Mouse (Mus musculus): ENCODE measurements at regions not wholly inside any gene's neighbourhood (a gene's known extent, or its start where the extent isn't known, plus 50 kb on each side); places are given as distances from the start of the nearest gene placed in this dataset.

GRCm38 (mm10) chr13:81931199-81931598 is 148.3 kb downstream of the Cetn3 start:
- Histone ChIP-seq H3K27me3 (ENCODE audit: control insufficient read depth, insufficient read depth, low read length) (no peaks in the 10 kb centered on the region), H3K4me1 (ENCODE audit: control insufficient read depth in 2 of 2, insufficient read depth in 2 of 2, low read length in 2 of 2) (peaks cover 0 to 16% of the 10 kb centered on the region in 2 experiments; a peak in 3 of 4 replicates), H3K4me3 (ENCODE audit: control insufficient read depth in 1 of 2, insufficient read depth in 1 of 2, low read depth in 1 of 2, low read length in 2 of 2) (no peak overlapping the region), H3K27ac (replicated peaks in 1 of 2; ENCODE audit: control insufficient read depth in 1 of 2, insufficient read depth in 1 of 2, low read depth in 2 of 2, low read length in 2 of 2) (peak overlapping the region in 1 of 2 experiments; percentile 22; a peak in 1 of 4 replicates), H3K4me2 (ENCODE audit: low read length) (peak overlapping the region; percentile 30), H3K36me3 (ENCODE audit: control insufficient read depth, insufficient read depth, low read length) (no peaks in the 10 kb centered on the region), H3K9me3 (ENCODE audit: control insufficient read depth, low read length) (no peaks in the 10 kb centered on the region), H3K9ac (ENCODE audit: low read length) (no peak overlapping the region)
- 34% methylated on average over 2 of the region's 2 CpGs for WGBS
- ATAC-seq (ENCODE audit: insufficient number of reproducible peaks, insufficient read depth, low FRiP score, low read depth) = peak; percentile 72; the same call in 1 of the 2 replicates

- Histone ChIP-seq H3K4me2 (ENCODE audit: low read length) (no peak overlapping the region), H3K4me1 (ENCODE audit: control insufficient read depth in 2 of 2, insufficient read depth in 2 of 2, low read length in 2 of 2) (no peaks in the 10 kb centered on the region), H3K9me3 (ENCODE audit: control insufficient read depth, low read length) (no peaks in the 10 kb centered on the region), H3K27me3 (ENCODE audit: control insufficient read depth, insufficient read depth, low read length) (no peaks in the 10 kb centered on the region), H3K9ac (ENCODE audit: low read length) (no peak overlapping the region), H3K36me3 (ENCODE audit: control insufficient read depth, insufficient read depth, low read length) (no peaks in the 10 kb centered on the region), H3K4me3 (ENCODE audit: control insufficient read depth in 1 of 2, insufficient read depth in 1 of 2, low read depth in 1 of 2, low read length in 2 of 2) (no peak overlapping the region), H3K27ac (replicated peaks in 1 of 2; ENCODE audit: control insufficient read depth in 1 of 2, insufficient read depth in 1 of 2, low read depth in 2 of 2, low read length in 2 of 2) (no peak overlapping the region)
- ATAC-seq (ENCODE audit: insufficient number of reproducible peaks, insufficient read depth, low FRiP score, low read depth) = no peak
- WGBS = 58% methylated on average over 3 of the region's 3 CpGs
Measured at GRCm38 (mm10) chr13:81937061-81937460, 154.2 kb downstream of the Cetn3 start.

- H3K4me2 ChIP-seq (ENCODE audit: low read length) = peak overlapping the region; percentile 63
- no peaks in the 10 kb centered on the region for H3K9me3 ChIP-seq (ENCODE audit: control insufficient read depth, low read length)
- no peak for ATAC-seq (ENCODE audit: insufficient number of reproducible peaks, insufficient read depth, low FRiP score, low read depth)
- H3K27ac ChIP-seq (replicated peaks in 1 of 2; ENCODE audit: control insufficient read depth in 1 of 2, insufficient read depth in 1 of 2, low read depth in 2 of 2, low read length in 2 of 2) = no peak overlapping the region
- H3K4me1 ChIP-seq (ENCODE audit: control insufficient read depth in 2 of 2, insufficient read depth in 2 of 2, low read length in 2 of 2) = peaks cover 0 to 6% of the 10 kb centered on the region in 2 experiments; a peak in 2 of 4 replicates
- 0 out of 2 replicates have a peak overlapping the region, but pooled peaks have one; percentile 3 for H3K9ac ChIP-seq (ENCODE audit: low read length)
- 14% methylated on average over 9 of the region's 9 CpGs for WGBS
- H3K36me3 ChIP-seq (ENCODE audit: control insufficient read depth, insufficient read depth, low read length) = no peaks in the 10 kb centered on the region
- peak overlapping the region in 1 of 2 experiments; percentile 14; a peak in 1 of 4 replicates for H3K4me3 ChIP-seq (ENCODE audit: control insufficient read depth in 1 of 2, insufficient read depth in 1 of 2, low read depth in 1 of 2, low read length in 2 of 2)
- no peaks in the 10 kb centered on the region for H3K27me3 ChIP-seq (ENCODE audit: control insufficient read depth, insufficient read depth, low read length)
Measured at GRCm38 (mm10) chr13:81944047-81944446, 161.2 kb downstream of the Cetn3 start.

GRCm38 (mm10) chr13:81944469-81944868 is 161.6 kb downstream of the Cetn3 start:
- WGBS = 53% methylated on average over 6 of the region's 6 CpGs
- no peak for ATAC-seq (ENCODE audit: insufficient number of reproducible peaks, insufficient read depth, low FRiP score, low read depth)

GRCm38 (mm10) chr13:81945741-81946140 is 162.9 kb downstream of the Cetn3 start:
- peak overlapping the region; percentile 49 for H3K9ac ChIP-seq (ENCODE audit: low read length)
- H3K4me1 ChIP-seq (ENCODE audit: control insufficient read depth in 2 of 2, insufficient read depth in 2 of 2, low read length in 2 of 2) = peaks cover 0 to 6% of the 10 kb centered on the region in 2 experiments; a peak in 2 of 4 replicates
- ATAC-seq (ENCODE audit: insufficient number of reproducible peaks, insufficient read depth, low FRiP score, low read depth) = no peak
- no peaks in the 10 kb centered on the region for H3K27me3 ChIP-seq (ENCODE audit: control insufficient read depth, insufficient read depth, low read length)
- H3K4me3 ChIP-seq (ENCODE audit: control insufficient read depth in 1 of 2, insufficient read depth in 1 of 2, low read depth in 1 of 2, low read length in 2 of 2) = peak overlapping the region; percentile 26 to 31
- H3K9me3 ChIP-seq (ENCODE audit: control insufficient read depth, low read length) = no peaks in the 10 kb centered on the region
- H3K27ac ChIP-seq (replicated peaks in 1 of 2; ENCODE audit: control insufficient read depth in 1 of 2, insufficient read depth in 1 of 2, low read depth in 2 of 2, low read length in 2 of 2) = no peak overlapping the region
- no peaks in the 10 kb centered on the region for H3K36me3 ChIP-seq (ENCODE audit: control insufficient read depth, insufficient read depth, low read length)
- WGBS = 14% methylated on average over 9 of the region's 9 CpGs
- peak overlapping the region; percentile 67 for H3K4me2 ChIP-seq (ENCODE audit: low read length)

More at GRCm38 (mm10) chr13:81944469-81944868, 161.6 kb downstream of the Cetn3 start:
- Histone ChIP-seq H3K27me3 (ENCODE audit: control insufficient read depth, insufficient read depth, low read length) (no peaks in the 10 kb centered on the region), H3K4me3 (ENCODE audit: control insufficient read depth in 1 of 2, insufficient read depth in 1 of 2, low read depth in 1 of 2, low read length in 2 of 2) (peak overlapping the region in 1 of 2 experiments; percentile 14; a peak in 1 of 4 replicates), H3K9ac (ENCODE audit: low read length) (0 out of 2 replicates have a peak overlapping the region, but pooled peaks have one; percentile 3), H3K9me3 (ENCODE audit: control insufficient read depth, low read length) (no peaks in the 10 kb centered on the region), H3K4me2 (ENCODE audit: low read length) (peak overlapping the region; percentile 63), H3K27ac (replicated peaks in 1 of 2; ENCODE audit: control insufficient read depth in 1 of 2, insufficient read depth in 1 of 2, low read depth in 2 of 2, low read length in 2 of 2) (no peak overlapping the region), H3K4me1 (ENCODE audit: control insufficient read depth in 2 of 2, insufficient read depth in 2 of 2, low read length in 2 of 2) (peaks cover 0 to 6% of the 10 kb centered on the region in 2 experiments; a peak in 2 of 4 replicates), H3K36me3 (ENCODE audit: control insufficient read depth, insufficient read depth, low read length) (no peaks in the 10 kb centered on the region)

GRCm38 (mm10) chr13:81965431-81965830 is 182.6 kb downstream of the Cetn3 start:
- H3K4me3 ChIP-seq (ENCODE audit: control insufficient read depth in 1 of 2, insufficient read depth in 1 of 2, low read depth in 1 of 2, low read length in 2 of 2) = no peak overlapping the region
- 77% methylated on average over 2 of the region's 2 CpGs for WGBS
- H3K27me3 ChIP-seq (ENCODE audit: control insufficient read depth, insufficient read depth, low read length) = no peaks in the 10 kb centered on the region

GRCm38 (mm10) chr13:81975878-81976277 is 193.0 kb downstream of the Cetn3 start:
- WGBS = 40% methylated on average over 2 of the region's 2 CpGs
- no peak for ATAC-seq (ENCODE audit: insufficient number of reproducible peaks, insufficient read depth, low FRiP score, low read depth)
- no peak overlapping the region for H3K4me3 ChIP-seq (ENCODE audit: control insufficient read depth in 1 of 2, insufficient read depth in 1 of 2, low read depth in 1 of 2, low read length in 2 of 2)
- H3K4me1 ChIP-seq (ENCODE audit: control insufficient read depth in 2 of 2, insufficient read depth in 2 of 2, low read length in 2 of 2) = no peaks in the 10 kb centered on the region
- H3K27ac ChIP-seq (replicated peaks in 1 of 2; ENCODE audit: control insufficient read depth in 1 of 2, insufficient read depth in 1 of 2, low read depth in 2 of 2, low read length in 2 of 2) = no peak overlapping the region
- no peak overlapping the region for H3K9ac ChIP-seq (ENCODE audit: low read length)
- H3K9me3 ChIP-seq (ENCODE audit: control insufficient read depth, low read length) = no peaks in the 10 kb centered on the region
- H3K4me2 ChIP-seq (ENCODE audit: low read length) = no peak overlapping the region
- H3K27me3 ChIP-seq (ENCODE audit: control insufficient read depth, insufficient read depth, low read length) = no peaks in the 10 kb centered on the region
- no peaks in the 10 kb centered on the region for H3K36me3 ChIP-seq (ENCODE audit: control insufficient read depth, insufficient read depth, low read length)

More at GRCm38 (mm10) chr13:81965431-81965830, 182.6 kb downstream of the Cetn3 start:
- Histone ChIP-seq H3K9me3 (ENCODE audit: control insufficient read depth, low read length) (no peaks in the 10 kb centered on the region), H3K9ac (ENCODE audit: low read length) (no peak overlapping the region), H3K4me1 (ENCODE audit: control insufficient read depth in 2 of 2, insufficient read depth in 2 of 2, low read length in 2 of 2) (no peaks in the 10 kb centered on the region), H3K27ac (replicated peaks in 1 of 2; ENCODE audit: control insufficient read depth in 1 of 2, insufficient read depth in 1 of 2, low read depth in 2 of 2, low read length in 2 of 2) (no peak overlapping the region), H3K4me2 (ENCODE audit: low read length) (no peak overlapping the region), H3K36me3 (ENCODE audit: control insufficient read depth, insufficient read depth, low read length) (no peaks in the 10 kb centered on the region)
- no peak for ATAC-seq (ENCODE audit: insufficient number of reproducible peaks, insufficient read depth, low FRiP score, low read depth)

- Histone ChIP-seq H3K9me3 (ENCODE audit: control insufficient read depth, low read length) (no peaks in the 10 kb centered on the region), H3K27ac (replicated peaks in 1 of 2; ENCODE audit: control insufficient read depth in 1 of 2, insufficient read depth in 1 of 2, low read depth in 2 of 2, low read length in 2 of 2) (no peak overlapping the region), H3K4me3 (ENCODE audit: control insufficient read depth in 1 of 2, insufficient read depth in 1 of 2, low read depth in 1 of 2, low read length in 2 of 2) (no peak overlapping the region), H3K36me3 (ENCODE audit: control insufficient read depth, insufficient read depth, low read length) (no peaks in the 10 kb centered on the region), H3K27me3 (ENCODE audit: control insufficient read depth, insufficient read depth, low read length) (no peaks in the 10 kb centered on the region), H3K9ac (ENCODE audit: low read length) (no peak overlapping the region), H3K4me2 (ENCODE audit: low read length) (no peak overlapping the region), H3K4me1 (ENCODE audit: control insufficient read depth in 2 of 2, insufficient read depth in 2 of 2, low read length in 2 of 2) (peaks cover 0 to 2% of the 10 kb centered on the region in 2 experiments; a peak in 1 of 4 replicates)
- 72% methylated on average over 6 of the region's 6 CpGs for WGBS
- no peak for ATAC-seq (ENCODE audit: insufficient number of reproducible peaks, insufficient read depth, low FRiP score, low read depth)
Measured at GRCm38 (mm10) chr13:81978003-81978402, 195.1 kb downstream of the Cetn3 start.
